Mouse (Mus musculus) adrenal gland, adult (tissue): ENCODE results near the gene Caprin1.

Experiments
- DNase-seq, 2 experiments: peaks; one replicate each; pipeline ENCODE4 v3.0.0; 2022 to 2023; ENCODE audit warnings: low spot score in 1 of 2; ENCODE audit not compliant: inconsistent age in 2 of 2

Caprin1 gene

DNA sequence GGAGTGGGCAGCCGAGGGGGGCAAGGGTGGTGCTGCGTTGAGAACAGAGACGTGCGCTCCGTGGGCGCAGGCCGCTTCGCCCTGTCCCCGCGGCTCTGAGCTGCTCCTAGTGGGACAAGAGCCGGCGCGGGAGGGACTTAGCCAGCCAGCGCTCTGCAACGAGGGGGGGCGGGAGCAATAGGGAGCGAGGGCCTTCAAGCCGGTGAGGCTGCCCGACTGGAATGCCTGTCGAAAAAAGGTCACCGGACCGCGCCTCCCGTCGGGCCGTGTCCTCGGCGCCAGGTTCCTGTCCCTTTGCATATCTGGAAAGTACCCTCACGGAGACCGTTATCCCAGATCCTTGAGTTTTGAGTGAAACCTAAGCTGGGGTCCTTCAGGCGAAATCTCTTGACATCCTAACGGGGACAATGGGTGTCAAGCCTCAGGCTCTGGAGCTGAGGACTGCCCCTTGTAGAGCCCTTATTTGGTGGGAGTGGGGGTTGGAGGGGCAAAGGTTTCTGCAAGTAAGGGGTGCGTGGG lies at the start of gene Caprin1:
Caprin1 (minus strand) TSS at position 159 of the 519 bp plus-strand sequence.
- peak; percentile 96 to 99 for DNase-seq

GRCm38 (mm10) chr2:103846875-103847274 lies 49.4 kb upstream of the Caprin1 start:
- peak in 1 of 2 experiments; percentile 56 for DNase-seq

GRCm38 (mm10) chr2:103846271-103846670 lies 48.8 kb upstream of the Caprin1 start:
- no peak for DNase-seq

DNA sequence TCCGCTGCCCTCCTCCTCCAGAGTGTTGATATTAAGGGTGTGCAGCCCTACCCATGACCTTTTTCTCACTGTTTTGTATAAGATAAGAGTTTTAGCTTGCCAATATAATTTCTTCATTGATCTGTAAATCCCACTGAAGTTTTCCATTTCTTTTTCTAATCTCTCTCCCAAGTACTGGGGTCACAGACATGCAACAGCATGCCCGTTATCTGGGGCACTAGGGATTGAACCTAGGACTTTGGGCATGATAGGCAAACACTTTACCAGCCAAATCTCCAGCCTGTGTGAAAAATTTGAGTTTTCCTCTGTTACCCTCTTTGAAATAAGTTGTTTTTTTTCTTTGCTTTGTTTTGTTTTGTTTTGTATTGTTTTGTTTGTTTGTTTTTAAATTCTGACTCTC lies 46.6 kb upstream of the Caprin1 start:
- no peak for DNase-seq

DNA sequence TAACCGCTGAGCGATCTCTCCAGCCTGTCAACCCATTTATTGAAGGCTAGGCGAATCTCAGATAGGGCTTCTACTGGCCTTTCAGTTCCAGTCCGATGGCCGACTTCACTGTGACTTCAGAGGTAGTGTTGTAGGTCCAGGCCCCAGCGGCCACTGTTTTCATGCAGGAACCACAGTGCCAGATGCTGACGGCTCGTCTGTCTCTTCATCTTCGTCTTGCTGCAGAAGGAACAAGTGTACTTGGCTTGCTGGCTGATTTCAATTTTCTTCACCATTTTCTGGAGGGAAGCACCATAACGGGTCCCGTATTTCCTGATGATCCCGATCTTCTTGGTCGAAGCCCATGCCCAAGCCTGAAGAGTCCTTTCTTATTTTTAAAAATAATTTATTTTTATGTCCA lies 45.9 kb upstream of the Caprin1 start:
- no peak for DNase-seq

DNA sequence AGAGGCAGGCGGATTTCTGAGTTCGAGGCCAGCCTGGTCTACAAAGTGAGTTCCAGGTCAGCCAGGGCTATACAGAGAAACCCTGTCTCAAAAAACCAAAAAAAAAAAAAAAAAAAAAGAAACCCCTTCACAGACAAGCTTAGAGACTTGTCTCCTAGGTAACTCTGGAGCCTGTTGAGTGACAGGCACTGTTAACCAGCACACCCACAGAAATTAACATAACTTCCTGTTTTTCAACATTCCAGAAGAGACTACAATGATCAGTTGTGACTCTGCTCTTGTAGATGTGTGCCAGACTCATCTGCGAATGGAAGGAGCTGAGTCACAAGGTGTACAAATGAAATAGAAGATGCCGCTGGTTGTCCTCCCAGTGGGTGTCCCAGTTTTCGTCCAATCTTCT lies 44.9 kb upstream of the Caprin1 start:
- no peak for DNase-seq

DNA sequence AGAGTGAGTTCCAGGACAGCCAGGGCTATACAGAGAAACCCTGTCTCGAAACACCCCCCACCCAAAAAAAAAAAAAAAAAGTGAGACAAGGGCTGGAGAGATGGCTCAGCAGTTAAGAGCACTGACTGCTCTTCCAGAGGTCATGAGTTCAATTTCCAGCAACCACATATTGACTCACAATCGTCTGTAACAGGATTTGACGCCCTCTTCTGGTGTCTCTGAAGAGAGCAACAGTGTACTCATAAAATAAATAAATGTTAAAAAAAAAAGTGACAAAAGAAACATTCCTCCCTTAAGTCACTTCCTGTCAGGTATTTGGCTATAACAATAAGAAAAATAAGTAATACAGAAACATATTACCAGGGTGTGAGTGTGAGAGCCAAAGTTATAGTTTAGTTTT lies 41.0 kb upstream of the Caprin1 start:
- DNase-seq: peak in 1 of 2 experiments; percentile 41

GRCm38 (mm10) chr2:103837166-103837565 lies 39.7 kb upstream of the Caprin1 start:
- DNase-seq: peak; percentile 76 to 93

DNA sequence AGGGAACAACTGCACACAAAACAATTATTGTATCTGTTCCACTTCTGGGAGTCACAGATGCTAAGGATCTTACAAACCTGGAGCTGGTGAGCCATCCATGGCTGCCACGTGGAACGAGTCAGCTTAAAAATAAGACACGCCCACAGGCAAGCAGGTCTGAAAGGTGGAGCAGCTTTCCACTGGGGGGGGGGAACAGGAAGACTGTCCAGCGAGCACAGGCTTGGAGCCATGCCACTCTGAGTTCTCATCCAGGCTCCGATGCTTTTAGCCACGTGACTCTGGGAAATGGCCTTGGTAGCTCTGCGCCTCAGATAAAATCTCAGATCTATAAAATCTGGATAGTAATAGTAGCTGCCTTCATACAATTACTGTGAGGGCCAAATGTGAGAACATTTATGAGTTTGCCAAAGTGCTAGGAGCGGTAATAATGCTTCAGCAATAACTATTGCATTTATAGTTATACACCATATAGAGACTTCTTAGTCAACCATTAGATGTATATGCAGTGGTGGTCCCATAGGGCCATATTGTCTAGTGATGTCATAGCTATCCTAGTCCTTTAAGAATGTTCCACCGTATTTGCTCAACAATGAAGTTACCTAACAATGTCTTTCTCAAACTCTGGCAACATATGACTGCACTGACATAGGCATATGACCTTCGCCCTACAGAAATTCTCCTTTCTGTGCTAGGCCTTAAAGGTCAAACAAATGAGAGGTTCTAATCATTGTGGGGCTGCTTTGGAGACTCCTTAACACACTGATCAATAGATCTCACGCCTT lies 38.4 kb upstream of the Caprin1 start:
- DNase-seq: peak in 1 of 2 experiments; percentile 59

DNA sequence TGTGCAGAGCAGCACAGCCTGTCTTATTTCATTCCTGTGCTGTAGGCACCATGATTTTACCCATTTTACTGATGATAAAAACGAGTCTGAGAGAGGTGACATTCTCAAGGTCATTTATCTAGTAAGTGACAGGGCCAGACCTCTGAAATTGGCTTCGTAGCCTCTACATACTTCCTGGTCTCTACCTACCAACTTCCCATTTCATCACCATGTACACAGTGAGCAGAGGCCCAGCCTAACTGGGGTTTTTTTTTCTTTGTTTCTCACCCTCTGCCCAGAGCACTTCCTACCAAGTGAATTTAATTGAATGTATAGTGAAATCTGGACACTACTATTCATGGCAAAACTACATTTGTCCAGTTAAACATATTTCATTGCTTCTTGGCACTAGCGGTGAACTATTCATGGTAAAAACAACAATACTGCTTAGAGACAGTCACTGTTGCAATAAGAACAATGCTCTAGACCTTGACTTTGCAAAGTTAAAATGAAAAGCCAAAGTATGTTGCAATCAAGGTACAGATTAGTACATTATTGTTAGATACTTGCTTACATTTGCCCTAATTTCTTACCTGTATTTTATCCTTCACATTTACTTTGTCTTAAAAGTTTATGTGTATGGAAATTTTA lies 36.5 kb upstream of the Caprin1 start:
- peak in 1 of 2 experiments; percentile 65 for DNase-seq

GRCm38 (mm10) chr2:103832899-103833298 lies 35.5 kb upstream of the Caprin1 start:
- DNase-seq: no peak

GRCm38 (mm10) chr2:103828900-103829299 lies 31.5 kb upstream of the Caprin1 start:
- DNase-seq: no peak

- DNase-seq: peak in 1 of 2 experiments; percentile 62
These were observed 27.5 kb upstream of the Caprin1 start for GRCm38 (mm10) chr2:103824916-103825315.

DNA sequence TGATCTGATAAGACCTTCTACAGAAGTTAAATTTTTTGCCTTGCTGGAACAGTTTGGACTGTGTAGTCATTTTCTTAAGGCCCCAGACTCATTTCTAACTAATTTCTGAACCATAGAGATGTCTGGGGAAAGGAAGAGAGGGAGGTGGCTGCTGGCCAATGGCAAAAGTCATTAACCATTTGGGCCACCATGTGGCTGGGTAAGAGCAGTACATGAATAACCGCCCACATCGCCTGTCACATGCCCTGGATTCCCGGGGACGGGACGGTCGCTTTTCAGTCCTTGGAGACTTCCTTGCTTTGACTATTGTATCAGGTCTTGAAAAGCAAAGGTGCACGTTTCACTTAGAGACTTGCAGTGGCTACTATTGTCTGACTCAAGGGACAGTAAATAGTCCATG lies 25.1 kb upstream of the Caprin1 start:
- DNase-seq: no peak

- DNase-seq: peak in 1 of 2 experiments; percentile 70
These were observed 19.9 kb upstream of the Caprin1 start for GRCm38 (mm10) chr2:103817145-103817895.

DNA sequence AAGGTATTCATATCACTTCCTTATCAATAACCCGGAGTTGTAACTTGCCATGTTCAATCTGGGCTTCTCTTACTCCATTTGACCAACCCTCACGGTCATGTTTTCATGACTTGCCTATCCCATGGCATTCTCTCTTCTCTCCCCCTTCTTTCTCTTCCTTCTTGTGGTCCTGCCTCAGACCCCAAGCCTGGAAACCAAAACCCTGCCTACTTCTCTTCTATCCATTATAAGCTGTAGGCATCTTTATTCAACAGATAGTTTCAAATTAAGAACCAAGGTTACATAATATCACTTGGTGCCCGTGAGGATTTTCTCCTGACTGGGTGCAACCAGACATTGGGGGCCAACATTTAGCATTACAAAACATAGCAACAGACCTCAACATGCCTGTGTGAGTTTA lies 18.5 kb upstream of the Caprin1 start:
- DNase-seq: no peak

DNA sequence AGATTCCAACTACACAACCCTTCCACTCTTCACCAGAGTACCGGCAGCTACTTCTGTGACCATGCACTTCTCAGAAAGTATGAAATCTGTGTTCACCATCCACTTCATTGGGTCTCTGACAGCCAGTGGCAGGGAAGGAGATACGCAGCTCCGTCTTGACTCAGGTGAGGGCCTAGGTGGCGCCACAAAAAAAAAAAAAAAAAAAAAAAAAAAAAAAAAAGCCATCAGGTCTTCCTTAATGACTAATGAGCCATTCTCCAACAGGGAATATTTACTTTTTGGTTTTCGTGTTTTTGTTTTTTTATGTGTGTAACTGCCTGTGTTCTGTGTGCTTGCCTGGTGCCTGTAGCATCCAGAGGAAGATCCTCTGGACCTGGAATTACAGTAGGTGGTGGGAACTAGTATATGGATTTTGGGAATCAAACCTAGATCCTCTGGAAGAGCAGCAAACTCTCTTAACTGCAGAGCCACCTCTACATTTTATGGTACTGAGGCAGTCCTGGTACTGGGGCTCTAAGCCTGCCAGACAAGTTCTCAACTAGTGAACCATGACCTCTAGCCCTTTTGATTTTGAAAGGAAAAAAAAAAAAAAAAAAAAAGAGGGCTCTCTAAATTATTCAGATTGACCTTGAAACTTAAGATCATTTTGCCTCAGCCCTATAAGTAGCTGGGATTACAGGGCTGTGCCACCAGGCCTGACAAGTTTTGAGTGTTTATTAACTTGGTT lies 14.2 kb upstream of the Caprin1 start:
- DNase-seq: no peak

DNA sequence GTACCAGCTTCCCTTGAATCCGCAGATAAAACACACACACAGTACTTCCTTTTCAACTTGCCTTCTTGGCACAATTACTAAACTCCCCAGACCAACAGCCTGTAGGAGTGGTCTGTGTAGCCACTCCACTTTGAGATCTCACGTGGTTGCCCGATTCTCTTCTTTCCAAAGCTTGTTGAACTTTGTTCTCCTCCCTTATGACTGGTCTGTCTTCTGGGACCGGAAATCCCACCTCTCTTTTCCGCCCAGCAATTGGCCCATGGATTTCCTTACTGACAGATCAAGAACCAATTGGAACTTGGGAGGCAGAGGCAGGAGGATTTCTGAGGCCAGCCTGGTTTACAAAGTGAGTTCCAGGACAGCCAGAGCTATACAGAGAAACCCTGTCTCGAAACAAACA lies 13.0 kb upstream of the Caprin1 start:
- DNase-seq: no peak

GRCm38 (mm10) chr2:103808466-103808865 lies 11.0 kb upstream of the Caprin1 start:
- peak in 1 of 2 experiments; percentile 64 for DNase-seq

- DNase-seq: no peak
These were observed 6.5 kb upstream of the Caprin1 start for GRCm38 (mm10) chr2:103803770-103804530.
